Mouse (Mus musculus): ENCODE data around the gene Adam33. TPM values are rescaled to one million over a fixed set of nuclear protein-coding genes. Genes with fewer than 3 reads are reported as not detected.
"Not testable (repeated sequence)": the region's sequence is repeated elsewhere in the genome, so short reads cannot be mapped to it uniquely, and the experiment has no call there.

Gene Adam33
- polyA plus RNA-seq (2014; fragmentation: Nextera tagmentation; extraction: Ambion mirVana) = 0.47 and 0.72 TPM in 2 replicates

GRCm38 (mm10) chr2:131063404-131063864 lies at the start of gene Adam33:
Gene Adam33, minus strand, starts transcription at chr2:131063814.
- no peaks in the 10 kb centered on the region for H3K36me3 ChIP-seq (ENCODE audit: control insufficient read depth, insufficient read depth, low read length)
- ATAC-seq (ENCODE audit: insufficient number of reproducible peaks, low FRiP score, low TSS enrichment, low read depth) (no peak), DNase-seq (ENCODE audit: low spot score) (peak; percentile 50)
- H3K27ac ChIP-seq (replicated peaks; ENCODE audit: low read depth, low read length) = no peak within 1 kb of the TSS
- peak within 1 kb of the TSS; percentile 24 for H3K4me3 ChIP-seq (ENCODE audit: low read depth, low read length)
- peak within 1 kb of the TSS; percentile 53 for H3K4me2 ChIP-seq (ENCODE audit: low read depth, severe bottlenecking)
- H3K9ac ChIP-seq (ENCODE audit: low read length) = 0 out of 2 replicates have a peak within 1 kb of the TSS, but pooled peaks have one; percentile 23
- 1% methylated on average over 16 of the region's 27 CpGs for WGBS
- 0 out of 2 replicates have a peak, but pooled peaks cover 7% of the 10 kb centered on the region for H3K4me1 ChIP-seq (ENCODE audit: control insufficient read depth, insufficient read depth, low read length)
- no peaks in the 10 kb centered on the region for H3K9me3 ChIP-seq (ENCODE audit: control insufficient read depth, low read length)
- peaks cover 15% of the 10 kb centered on the region for H3K27me3 ChIP-seq (ENCODE audit: control insufficient read depth, insufficient read depth, low read length)

- H3K9me3 ChIP-seq (ENCODE audit: control insufficient read depth, low read length) = no peaks in the 10 kb centered on the region
- H3K27ac ChIP-seq (replicated peaks; ENCODE audit: low read depth, low read length) = no peak overlapping the region
- H3K4me2 ChIP-seq (ENCODE audit: low read depth, severe bottlenecking) = no peak overlapping the region
- no peak overlapping the region for H3K4me3 ChIP-seq (ENCODE audit: low read depth, low read length)
- no peaks in the 10 kb centered on the region for H3K4me1 ChIP-seq (ENCODE audit: control insufficient read depth, insufficient read depth, low read length)
- DNase-seq (ENCODE audit: low spot score) = no peak
- H3K9ac ChIP-seq (ENCODE audit: low read length) = no peak overlapping the region
- H3K27me3 ChIP-seq (ENCODE audit: control insufficient read depth, insufficient read depth, low read length) = no peaks in the 10 kb centered on the region
- WGBS = 90% methylated on average over 5 of the region's 5 CpGs
- no peak for ATAC-seq (ENCODE audit: insufficient number of reproducible peaks, low FRiP score, low TSS enrichment, low read depth)
- H3K36me3 ChIP-seq (ENCODE audit: control insufficient read depth, insufficient read depth, low read length) = no peaks in the 10 kb centered on the region
Measured at GRCm38 (mm10) chr2:131105989-131106388, 42.4 kb upstream of the Adam33 start.

DNA sequence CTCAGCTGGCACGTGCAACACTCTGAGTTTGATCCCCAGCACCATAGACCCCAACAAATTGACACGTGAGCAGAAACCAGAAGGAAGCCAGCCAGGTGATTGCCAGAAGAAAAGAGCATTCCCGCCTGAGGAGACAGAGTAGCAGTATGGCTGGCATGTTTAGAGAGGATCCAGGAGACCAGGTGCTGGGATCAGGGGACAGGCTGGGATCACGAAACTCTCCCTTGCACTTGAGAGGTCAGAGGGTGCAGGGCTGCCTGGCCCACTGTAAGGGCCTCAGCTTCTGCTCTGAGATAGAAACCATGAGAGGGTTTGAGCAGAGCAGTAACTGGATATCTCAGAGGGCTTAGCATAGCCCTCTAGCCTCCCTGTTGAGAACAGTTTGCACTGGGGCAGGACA lies 41.4 kb upstream of the Adam33 start:
- H3K36me3 ChIP-seq (ENCODE audit: control insufficient read depth, insufficient read depth, low read length); DNase-seq (ENCODE audit: low spot score); H3K9ac ChIP-seq (ENCODE audit: low read length); H3K4me1 ChIP-seq (ENCODE audit: control insufficient read depth, insufficient read depth, low read length); H3K27ac ChIP-seq (replicated peaks; ENCODE audit: low read depth, low read length); H3K27me3 ChIP-seq (ENCODE audit: control insufficient read depth, insufficient read depth, low read length); H3K4me3 ChIP-seq (ENCODE audit: low read depth, low read length); ATAC-seq (ENCODE audit: insufficient number of reproducible peaks, low FRiP score, low TSS enrichment, low read depth); H3K4me2 ChIP-seq (ENCODE audit: low read depth, severe bottlenecking); H3K9me3 ChIP-seq (ENCODE audit: control insufficient read depth, low read length): not testable (repeated sequence)
- 60% methylated on average over 4 of the region's 4 CpGs for WGBS

- H3K27me3 ChIP-seq (ENCODE audit: control insufficient read depth, insufficient read depth, low read length) = no peaks in the 10 kb centered on the region
- H3K9me3 ChIP-seq (ENCODE audit: control insufficient read depth, low read length) = no peaks in the 10 kb centered on the region
- ATAC-seq (ENCODE audit: insufficient number of reproducible peaks, low FRiP score, low TSS enrichment, low read depth) (no peak), DNase-seq (ENCODE audit: low spot score) (no peak)
- H3K4me1 ChIP-seq (ENCODE audit: control insufficient read depth, insufficient read depth, low read length) = no peaks in the 10 kb centered on the region
- no peak overlapping the region for H3K9ac ChIP-seq (ENCODE audit: low read length)
- H3K36me3 ChIP-seq (ENCODE audit: control insufficient read depth, insufficient read depth, low read length) = no peaks in the 10 kb centered on the region
- no peak overlapping the region for H3K4me2 ChIP-seq (ENCODE audit: low read depth, severe bottlenecking)
- no peak overlapping the region for H3K27ac ChIP-seq (replicated peaks; ENCODE audit: low read depth, low read length)
- 90% methylated on average over 4 of the region's 4 CpGs for WGBS
- no peak overlapping the region for H3K4me3 ChIP-seq (ENCODE audit: low read depth, low read length)
Measured at GRCm38 (mm10) chr2:131104021-131104420, 40.4 kb upstream of the Adam33 start.

DNA sequence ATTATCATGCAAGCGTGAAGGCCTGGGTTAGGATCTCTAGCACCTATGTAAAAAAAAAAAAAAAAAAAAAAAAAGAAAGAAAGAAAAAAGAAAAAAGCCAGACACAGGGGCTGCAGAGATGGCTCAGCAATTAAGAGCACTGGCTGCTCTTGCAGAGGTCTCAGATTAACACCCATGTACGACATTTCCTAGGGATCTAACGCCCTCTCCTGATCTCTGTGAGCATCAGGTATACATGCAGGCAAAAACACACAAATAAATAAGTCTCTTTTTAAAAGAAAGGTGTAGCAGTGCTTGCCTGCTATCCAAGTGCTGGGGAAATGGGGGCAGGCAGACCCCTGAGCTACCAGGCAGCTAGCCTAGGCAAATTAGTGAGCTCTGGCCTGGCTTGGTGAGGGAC lies 37.9 kb upstream of the Adam33 start:
- no peaks in the 10 kb centered on the region for H3K9me3 ChIP-seq (ENCODE audit: control insufficient read depth, low read length)
- H3K4me2 ChIP-seq (ENCODE audit: low read depth, severe bottlenecking) = no peak overlapping the region
- 43% methylated on average over 3 of the region's 3 CpGs for WGBS
- no peak overlapping the region for H3K9ac ChIP-seq (ENCODE audit: low read length)
- no peak overlapping the region for H3K4me3 ChIP-seq (ENCODE audit: low read depth, low read length)
- DNase-seq (ENCODE audit: low spot score) = no peak
- H3K4me1 ChIP-seq (ENCODE audit: control insufficient read depth, insufficient read depth, low read length) = 0 out of 2 replicates have a peak, but pooled peaks cover 2% of the 10 kb centered on the region
- no peak for ATAC-seq (ENCODE audit: insufficient number of reproducible peaks, low FRiP score, low TSS enrichment, low read depth)
- H3K36me3 ChIP-seq (ENCODE audit: control insufficient read depth, insufficient read depth, low read length) = no peaks in the 10 kb centered on the region
- H3K27ac ChIP-seq (replicated peaks; ENCODE audit: low read depth, low read length) = no peak overlapping the region
- no peaks in the 10 kb centered on the region for H3K27me3 ChIP-seq (ENCODE audit: control insufficient read depth, insufficient read depth, low read length)

DNA sequence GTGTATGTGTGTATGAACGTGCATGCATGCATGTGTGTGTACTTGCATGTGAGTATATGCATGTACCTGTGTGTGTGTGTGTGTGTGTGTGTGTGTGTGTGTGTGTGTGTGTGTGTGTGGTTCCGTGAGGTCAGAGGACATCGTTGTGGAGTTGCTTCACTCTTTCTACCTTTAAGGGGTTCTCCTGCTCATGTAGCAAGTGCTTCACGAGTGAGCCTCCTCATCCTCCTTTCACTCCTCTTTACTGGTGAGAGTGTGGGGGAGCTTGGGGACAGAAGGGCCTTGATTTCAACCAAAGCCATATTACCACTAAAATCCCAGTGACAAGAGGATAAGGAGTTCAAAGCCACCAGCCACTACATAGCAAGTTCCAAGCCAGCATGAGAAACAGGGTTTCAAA lies 33.5 kb upstream of the Adam33 start:
- H3K27me3 ChIP-seq (ENCODE audit: control insufficient read depth, insufficient read depth, low read length) = no peaks in the 10 kb centered on the region
- H3K36me3 ChIP-seq (ENCODE audit: control insufficient read depth, insufficient read depth, low read length) = no peaks in the 10 kb centered on the region
- ATAC-seq (ENCODE audit: insufficient number of reproducible peaks, low FRiP score, low TSS enrichment, low read depth) = no peak
- no peak for DNase-seq (ENCODE audit: low spot score)
- H3K27ac ChIP-seq (replicated peaks; ENCODE audit: low read depth, low read length) = no peak overlapping the region
- 0 out of 2 replicates have a peak, but pooled peaks cover 5% of the 10 kb centered on the region for H3K4me1 ChIP-seq (ENCODE audit: control insufficient read depth, insufficient read depth, low read length)
- H3K4me3 ChIP-seq (ENCODE audit: low read depth, low read length) = no peak overlapping the region
- H3K9ac ChIP-seq (ENCODE audit: low read length) = no peak overlapping the region
- no peak overlapping the region for H3K4me2 ChIP-seq (ENCODE audit: low read depth, severe bottlenecking)
- 83% methylated on average over 4 of the region's 4 CpGs for WGBS
- no peaks in the 10 kb centered on the region for H3K9me3 ChIP-seq (ENCODE audit: control insufficient read depth, low read length)

DNA sequence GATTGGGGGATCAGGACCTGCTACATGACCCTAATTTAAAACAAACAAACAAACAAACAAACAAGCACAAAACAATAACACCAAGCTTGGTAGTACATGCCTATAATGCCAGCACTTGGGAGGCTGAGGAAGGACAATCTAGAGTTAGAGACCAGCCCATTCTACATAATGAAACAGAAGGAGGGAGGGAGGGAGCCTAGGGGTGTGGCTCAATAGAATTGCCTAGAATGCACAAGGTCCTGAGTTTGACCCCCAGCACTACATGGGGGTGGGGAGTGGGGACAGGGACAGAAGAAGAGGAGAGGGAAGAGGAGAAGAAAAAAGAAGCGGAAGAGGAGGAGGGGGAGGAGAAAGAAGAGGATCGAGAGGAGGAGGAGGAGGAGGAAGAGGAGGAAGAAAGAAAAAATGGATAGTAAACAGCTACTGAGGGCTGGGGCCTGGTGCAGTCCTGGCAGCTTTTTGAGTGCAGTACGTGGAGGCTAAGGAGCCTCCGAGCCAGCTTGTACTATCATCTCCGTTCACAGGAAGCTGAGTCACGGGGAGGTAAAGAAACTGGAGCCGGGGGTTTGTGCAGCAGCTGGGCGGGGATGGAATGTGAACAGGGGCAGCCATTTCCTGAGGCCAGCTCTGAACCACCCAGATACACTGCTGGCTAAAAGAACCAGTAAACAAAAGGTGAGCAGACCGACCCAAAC lies 32.6 kb upstream of the Adam33 start:
- DNase-seq (ENCODE audit: low spot score) = peak; percentile 73
- Histone ChIP-seq H3K36me3 (ENCODE audit: control insufficient read depth, insufficient read depth, low read length) (no peaks in the 10 kb centered on the region), H3K4me2 (ENCODE audit: low read depth, severe bottlenecking) (peak overlapping the region; percentile 32; the same call in 1 of the 2 replicates), H3K9me3 (ENCODE audit: control insufficient read depth, low read length) (no peaks in the 10 kb centered on the region), H3K4me1 (ENCODE audit: control insufficient read depth, insufficient read depth, low read length) (0 out of 2 replicates have a peak, but pooled peaks cover 5% of the 10 kb centered on the region), H3K27ac (replicated peaks; ENCODE audit: low read depth, low read length) (peak overlapping the region; percentile 62), H3K9ac (ENCODE audit: low read length) (peak overlapping the region; percentile 56), H3K4me3 (ENCODE audit: low read depth, low read length) (no peak overlapping the region), H3K27me3 (ENCODE audit: control insufficient read depth, insufficient read depth, low read length) (no peaks in the 10 kb centered on the region)
- 11% methylated on average over 9 of the region's 9 CpGs for WGBS
- peak; percentile 84 for ATAC-seq (ENCODE audit: insufficient number of reproducible peaks, low FRiP score, low TSS enrichment, low read depth)

DNA sequence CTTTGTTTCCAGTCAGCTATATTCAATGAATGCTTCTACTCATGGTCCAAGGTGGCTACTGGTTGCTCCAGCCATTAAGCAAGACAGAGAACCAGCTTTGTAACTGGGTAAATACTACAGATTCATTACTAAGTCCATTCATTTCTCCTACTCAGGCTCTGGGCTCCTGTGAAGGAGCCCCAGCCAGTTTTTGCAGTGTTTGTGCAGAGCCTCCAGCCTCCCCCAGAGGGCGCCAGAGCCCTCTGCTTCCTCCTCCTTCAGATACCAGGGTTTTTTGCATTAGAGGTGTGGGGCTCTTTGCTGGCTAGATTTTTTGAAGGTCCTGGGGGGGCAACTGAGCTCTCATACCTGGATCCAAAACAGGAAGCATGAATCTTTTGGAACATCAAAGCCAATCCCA lies 31.2 kb upstream of the Adam33 start:
- no peak for ATAC-seq (ENCODE audit: insufficient number of reproducible peaks, low FRiP score, low TSS enrichment, low read depth)
- H3K9me3 ChIP-seq (ENCODE audit: control insufficient read depth, low read length) = no peaks in the 10 kb centered on the region

More for the DNA sequence above, 31.2 kb upstream of the Adam33 start:
- Histone ChIP-seq H3K36me3 (ENCODE audit: control insufficient read depth, insufficient read depth, low read length) (no peaks in the 10 kb centered on the region), H3K4me3 (ENCODE audit: low read depth, low read length) (no peak overlapping the region), H3K9ac (ENCODE audit: low read length) (no peak overlapping the region), H3K27ac (replicated peaks; ENCODE audit: low read depth, low read length) (no peak overlapping the region), H3K27me3 (ENCODE audit: control insufficient read depth, insufficient read depth, low read length) (no peaks in the 10 kb centered on the region), H3K4me2 (ENCODE audit: low read depth, severe bottlenecking) (no peak overlapping the region), H3K4me1 (ENCODE audit: control insufficient read depth, insufficient read depth, low read length) (0 out of 2 replicates have a peak, but pooled peaks cover 5% of the 10 kb centered on the region)
- DNase-seq (ENCODE audit: low spot score) = peak; percentile 87
- WGBS = 0% methylated on average over 1 of the region's 1 CpGs
